Mouse (Mus musculus) v-Abl transformed pro-B cells (cell line): ENCODE measurements around the gene Cers1.

Source experiments
- in situ Hi-C, 2 experiments: fragments of 400-800 bp; cut with MboI; formaldehyde crosslinking; loops; one replicate each; pipeline ENCODE4 v1.15.1; 2025; ENCODE audit not compliant: unreplicated experiment in 2 of 2

The Cers1 gene

DNA sequence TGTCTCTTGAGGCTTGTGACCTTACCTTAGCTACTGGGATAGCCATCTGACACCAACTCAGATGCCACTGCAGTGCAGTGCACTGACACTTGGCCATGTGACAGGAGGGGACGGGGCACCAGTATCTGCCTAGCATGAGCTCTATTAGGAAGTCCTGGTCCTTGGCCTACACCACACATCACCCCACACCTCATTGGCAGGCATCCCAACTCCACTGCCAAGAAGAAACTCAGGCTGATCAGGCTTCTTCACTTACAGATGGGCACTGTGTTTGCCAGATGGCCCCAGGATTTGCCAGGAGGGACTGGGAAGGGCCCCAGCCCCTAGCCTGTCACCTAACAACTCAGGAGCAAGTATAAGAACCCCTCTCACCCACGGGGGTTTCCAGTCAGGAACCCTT, 2.2 kb upstream of the Cers1 start:
- in situ Hi-C loops = no loop called here

DNA sequence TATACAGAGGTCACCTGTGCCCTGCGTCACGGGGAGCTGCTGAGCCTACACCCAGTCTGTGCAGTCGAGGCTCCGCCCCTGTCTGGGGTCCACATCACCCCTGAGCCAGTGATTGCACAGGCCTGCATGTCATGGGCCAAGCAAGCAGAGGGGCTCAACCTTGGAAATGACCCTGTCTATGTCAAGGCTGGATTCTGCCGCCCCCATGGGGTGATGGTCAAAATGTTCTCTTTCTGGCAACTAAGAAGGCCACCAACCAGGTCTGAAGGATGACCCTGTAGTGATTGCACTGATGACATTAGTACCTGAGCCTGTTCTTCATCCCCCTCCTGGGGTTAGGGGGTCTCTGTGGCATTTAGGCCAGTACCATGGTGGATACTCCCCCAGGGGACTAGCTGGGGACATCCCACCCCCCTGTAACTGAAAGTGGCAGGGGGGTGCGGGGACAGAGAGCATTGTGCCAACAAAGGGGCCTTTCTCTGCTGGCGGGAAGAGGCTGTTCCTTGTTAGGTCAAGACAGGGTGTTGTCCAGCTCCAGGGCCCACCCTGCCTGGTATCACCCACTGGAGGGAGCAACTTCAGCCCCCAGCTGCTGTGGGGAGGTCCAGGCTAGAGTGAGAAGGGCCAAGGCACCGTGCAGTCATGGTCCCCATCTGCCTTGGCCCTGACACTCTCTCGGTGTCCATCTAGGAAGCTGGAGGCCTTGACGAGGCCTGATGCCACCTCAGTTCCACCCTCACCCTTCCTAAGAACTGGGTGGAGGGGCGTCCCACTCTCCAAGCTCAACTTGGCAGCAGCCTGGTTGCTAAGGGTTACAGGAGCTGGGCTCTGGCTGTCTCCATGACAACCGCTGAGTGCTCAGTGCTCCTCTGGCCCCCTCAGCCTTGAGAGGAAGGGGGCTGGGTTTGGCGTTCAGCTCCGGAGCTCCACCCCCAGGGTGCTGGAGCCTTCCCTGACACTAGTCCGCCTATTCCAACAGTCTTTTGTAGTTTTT, 1.2 kb downstream of the Cers1 start:
- in situ Hi-C loops = no loop called here

DNA sequence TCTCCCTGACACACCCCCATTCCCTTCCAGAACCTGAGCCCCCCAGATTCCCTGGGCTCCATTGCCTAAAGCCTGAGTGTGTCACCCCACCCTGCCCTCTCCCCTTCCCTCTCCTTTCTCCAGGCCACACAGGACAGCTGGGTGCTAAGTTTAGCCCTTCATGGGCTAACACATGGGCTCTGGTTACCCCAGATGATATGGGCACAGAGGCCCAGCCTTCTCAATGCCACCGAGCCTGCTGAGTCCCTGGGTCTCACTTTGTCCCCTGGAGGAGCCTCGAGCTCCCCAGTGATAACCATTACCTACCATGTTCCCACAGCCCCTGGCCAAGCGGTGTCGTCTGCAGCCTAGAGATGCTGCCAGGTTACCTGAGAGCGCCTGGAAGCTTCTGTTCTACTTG, 2.3 kb downstream of the Cers1 start:
- in situ Hi-C loops = no loop called here

DNA sequence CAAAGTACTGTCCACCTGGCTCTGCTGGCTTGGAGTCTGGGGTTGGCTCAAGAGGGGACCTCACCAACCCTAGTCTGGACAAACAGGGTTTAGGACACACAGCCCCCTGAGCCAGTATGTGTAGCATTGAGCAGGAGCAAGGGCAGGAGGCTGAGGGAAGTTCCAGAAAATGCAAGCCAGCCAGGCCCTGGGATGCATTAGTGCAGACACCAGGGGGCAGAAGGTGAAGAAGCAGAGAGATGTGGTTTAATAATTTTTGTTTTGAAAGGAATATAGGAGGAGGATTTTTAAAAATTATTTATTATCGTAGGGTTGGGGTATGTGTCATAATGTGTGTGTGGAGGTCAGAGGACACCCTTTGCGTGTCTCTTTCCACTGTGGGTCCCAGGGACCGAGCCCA, 8.1 kb downstream of the Cers1 start:
- in situ Hi-C loops = no loop called here

DNA sequence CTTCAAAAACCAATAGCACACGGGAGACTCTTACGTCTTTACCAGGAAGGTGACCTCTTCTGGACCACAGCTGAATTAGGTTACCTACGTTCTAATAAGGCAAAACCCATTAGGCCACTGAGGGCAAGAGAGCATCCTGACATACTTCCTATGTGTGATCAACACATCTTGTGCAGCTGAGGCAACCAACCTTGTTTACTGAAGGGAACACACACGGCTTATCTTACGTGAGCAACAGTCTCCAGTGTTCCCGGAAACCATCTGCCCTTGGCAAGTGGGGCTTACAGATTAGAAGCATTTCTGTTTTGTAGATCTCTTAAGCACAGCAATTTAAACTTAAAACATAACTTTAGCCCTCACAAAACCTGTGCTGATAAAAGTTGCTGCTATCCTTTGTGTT, 11.9 kb downstream of the Cers1 start:
- in situ Hi-C loops = no loop called here

DNA sequence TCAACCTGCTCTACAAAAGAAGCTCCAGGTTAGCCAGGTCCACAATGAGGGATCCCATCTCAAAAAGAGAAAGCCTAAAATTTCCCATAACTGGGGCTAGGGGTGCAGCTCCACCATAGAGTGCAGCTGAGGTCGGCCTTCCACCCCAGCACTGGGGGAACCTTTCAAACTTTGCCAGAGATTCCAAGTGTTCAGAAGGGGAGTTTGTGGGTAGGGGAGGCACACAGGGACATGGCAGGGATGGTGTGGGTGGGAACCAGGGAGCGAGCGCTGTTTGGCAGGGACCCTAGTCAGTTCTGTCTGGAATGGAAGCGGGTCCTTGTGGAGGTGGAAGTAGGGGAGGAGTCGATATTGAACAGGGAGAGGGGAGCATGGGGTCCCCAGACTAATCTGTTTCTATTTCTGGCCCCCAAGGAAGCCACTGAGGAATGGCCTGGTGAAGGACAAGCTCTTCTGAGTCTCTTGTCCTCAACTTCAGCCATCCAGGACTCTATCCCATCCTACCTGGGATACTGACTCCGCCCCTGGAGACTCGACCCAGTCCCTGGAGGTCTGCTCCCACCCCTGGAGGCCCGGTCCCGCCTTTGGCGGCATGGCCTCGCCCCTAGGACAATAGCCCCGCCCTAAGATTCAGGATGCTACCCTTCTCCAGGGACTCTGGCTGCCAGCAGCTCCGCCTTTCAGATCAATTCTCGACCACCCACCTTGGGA, 13.7 kb downstream of the Cers1 start, which contains the start of gene Gdf1:
TSS of gene Gdf1 (plus strand) at position 694 of the 711 bp plus-strand sequence.
- in situ Hi-C loops = no loop called here

DNA sequence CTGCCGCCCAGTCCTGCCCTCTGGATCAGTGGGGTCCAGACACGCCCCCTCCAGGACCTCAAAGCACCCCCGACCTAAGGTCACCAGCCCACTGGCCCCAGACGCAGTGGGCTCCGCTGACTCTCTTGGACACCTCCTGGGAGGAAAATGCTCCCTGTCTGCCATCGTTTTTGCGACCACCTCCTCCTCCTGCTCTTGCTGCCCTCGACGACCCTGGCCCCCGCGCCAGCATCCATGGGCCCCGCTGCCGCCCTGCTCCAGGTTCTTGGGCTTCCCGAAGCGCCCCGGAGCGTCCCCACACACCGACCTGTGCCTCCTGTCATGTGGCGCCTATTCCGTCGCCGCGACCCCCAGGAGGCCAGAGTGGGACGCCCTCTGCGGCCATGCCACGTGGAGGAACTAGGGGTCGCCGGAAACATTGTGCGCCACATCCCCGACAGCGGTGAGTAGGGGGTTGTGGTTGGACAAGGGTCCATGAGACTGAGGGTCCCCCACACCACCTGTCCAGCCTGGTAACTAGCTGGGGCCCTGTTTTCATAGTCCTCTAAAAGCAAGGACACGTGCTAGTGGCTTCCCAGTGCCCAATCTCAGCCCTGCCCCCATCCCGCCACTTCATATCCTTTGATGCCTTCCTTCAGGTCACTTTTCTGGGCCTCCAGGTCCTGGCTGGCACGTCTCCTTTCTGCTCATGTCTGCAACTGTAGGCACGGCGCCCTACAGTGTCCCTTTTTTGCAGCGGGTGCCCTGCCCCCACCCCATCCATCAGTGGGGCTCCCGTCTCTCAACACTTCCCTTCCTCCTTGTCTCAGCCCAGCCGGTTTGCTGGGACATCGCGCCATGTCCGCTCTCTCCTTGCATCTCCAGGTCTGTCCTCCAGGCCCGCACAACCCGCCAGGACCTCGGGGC, 14.5 kb downstream of the Cers1 start:
- in situ Hi-C loops = no loop called here

DNA sequence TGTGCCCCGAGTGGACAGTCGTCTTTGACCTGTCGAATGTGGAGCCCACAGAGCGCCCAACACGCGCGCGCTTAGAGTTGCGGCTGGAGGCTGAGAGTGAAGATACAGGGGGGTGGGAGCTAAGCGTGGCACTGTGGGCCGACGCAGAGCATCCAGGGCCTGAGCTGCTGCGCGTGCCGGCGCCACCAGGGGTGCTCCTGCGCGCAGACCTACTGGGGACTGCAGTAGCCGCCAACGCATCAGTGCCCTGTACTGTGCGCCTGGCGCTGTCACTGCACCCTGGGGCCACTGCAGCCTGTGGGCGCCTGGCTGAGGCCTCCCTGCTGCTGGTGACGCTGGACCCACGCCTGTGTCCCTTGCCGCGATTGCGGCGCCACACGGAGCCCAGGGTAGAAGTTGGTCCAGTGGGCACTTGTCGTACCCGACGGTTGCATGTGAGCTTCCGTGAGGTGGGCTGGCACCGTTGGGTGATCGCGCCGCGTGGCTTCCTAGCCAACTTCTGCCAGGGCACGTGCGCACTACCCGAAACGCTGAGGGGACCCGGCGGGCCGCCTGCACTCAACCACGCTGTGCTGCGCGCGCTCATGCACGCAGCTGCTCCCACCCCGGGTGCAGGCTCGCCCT, 15.3 kb downstream of the Cers1 start:
- in situ Hi-C loops = no loop called here

DNA sequence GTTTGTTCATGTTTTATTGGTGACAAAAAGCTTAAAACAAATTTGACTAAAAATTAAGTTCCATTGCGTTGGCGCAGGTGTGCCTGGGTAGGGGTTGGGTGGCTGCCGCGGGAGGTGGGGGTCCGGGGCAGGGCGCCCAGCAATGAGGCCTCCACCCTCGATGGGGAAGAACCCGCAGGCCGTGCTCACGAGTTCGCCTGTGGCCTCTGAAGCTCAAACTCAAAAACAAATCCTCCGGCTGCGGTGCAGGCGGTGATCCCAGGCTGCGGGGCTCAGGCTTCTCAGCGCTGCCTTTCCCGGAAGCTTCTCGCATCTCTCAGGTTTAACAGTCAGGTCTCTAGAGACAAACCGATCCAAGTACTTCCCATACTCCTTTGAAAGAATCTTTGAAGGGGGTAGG, 16.0 kb downstream of the Cers1 start:
- in situ Hi-C loops = no loop called here

DNA sequence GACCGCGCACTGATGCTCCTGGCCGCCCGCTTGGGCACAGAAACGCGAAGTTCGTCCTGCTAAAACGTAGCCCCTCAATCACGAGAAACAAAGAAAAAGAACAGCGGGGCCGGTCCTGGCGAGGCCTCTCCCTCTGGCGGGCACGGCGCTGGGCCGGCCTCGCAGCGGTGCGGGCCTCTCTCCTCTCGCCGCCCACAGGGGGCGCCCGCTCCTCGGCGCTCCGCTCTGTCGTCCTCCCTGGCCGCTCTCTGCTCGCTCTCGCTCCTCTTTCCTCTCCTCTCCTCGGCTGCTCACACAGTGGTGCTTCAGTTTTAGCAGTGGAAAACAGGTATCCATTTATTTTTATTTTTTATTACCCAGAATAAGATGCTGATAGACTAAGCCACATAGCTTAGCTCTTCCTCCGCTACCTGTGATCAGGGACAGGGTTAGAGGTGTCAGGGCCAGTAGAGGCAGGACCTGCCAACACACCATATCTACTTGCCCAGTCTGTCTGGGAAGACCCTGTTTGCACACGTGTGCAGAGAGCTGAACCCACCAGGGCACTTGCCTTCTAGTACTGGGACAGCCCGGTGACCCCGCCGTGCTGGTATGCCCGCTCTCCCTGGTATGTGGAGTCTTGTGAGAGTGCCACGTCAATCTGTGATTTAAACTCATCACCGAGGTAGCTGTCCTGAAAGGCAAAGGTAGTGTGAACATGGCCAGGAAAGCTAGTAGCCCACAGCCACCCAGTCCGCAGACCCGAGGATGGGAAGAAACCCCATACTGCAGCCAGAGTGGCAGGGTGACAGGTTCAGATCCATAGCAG, 16.7 kb downstream of the Cers1 start:
- in situ Hi-C loops = no loop called here

DNA sequence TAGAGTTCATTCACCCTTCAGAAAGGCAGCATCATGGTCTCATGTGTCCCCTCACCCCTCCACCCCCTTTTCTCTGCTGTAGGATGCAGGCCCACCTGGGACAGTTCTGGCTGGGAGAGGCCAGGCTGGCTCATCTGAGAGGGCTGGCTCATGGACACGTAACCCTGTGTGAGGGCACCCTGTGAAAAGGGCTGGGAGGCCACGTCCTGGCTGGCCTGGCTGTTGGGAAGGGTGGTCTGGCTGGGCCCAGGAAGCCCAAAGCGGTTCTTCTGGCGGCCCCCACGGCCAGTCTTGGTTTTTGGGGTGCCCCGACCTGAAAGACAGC, 17.3 kb downstream of the Cers1 start:
- in situ Hi-C loops = no loop called here

DNA sequence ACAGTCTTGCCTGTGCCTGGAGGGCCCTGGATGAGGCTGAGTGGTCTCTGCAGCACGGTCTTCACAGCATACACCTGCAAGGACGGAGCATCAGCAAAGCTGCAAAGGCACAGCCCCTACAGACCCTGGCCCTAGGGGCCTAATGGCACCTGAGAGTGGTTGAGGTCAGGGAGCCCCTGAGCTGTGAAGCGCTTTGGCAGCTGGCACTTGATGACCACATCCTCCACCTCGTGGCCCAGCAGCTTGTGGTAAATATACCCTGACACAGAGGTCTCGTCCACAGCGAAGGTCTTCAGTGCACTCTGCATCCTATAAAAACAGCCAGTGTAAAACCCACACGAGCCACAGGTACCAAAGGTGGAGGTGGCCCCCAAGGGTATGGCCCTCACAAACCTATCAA, 23.4 kb downstream of the Cers1 start:
- in situ Hi-C loops = no loop called here

DNA sequence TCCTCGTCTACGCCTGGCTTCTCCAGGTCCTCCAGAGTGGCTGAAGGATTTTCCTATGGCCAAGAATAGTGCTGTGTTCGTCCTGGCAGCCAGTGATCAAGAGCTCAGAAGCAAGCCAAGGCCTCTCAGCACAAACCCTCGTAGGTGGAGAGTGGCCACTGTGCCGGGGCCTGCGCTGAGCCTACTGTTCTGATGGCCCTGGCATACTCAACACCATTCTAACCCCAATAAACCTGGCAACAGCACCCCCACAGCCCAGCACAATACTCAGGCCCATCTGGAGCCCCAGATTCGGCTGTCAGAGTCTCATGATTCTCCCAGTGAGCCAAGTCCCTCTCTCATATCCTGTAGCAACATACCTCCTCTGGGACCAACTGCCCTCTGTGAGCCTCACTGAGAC, 25.1 kb downstream of the Cers1 start:
- in situ Hi-C loops = loop anchor here in 1 of 2 experiments (5.0 kb wide), 1 partner anchor 33 kb away; no protein-coding TSS in a partner anchor

DNA sequence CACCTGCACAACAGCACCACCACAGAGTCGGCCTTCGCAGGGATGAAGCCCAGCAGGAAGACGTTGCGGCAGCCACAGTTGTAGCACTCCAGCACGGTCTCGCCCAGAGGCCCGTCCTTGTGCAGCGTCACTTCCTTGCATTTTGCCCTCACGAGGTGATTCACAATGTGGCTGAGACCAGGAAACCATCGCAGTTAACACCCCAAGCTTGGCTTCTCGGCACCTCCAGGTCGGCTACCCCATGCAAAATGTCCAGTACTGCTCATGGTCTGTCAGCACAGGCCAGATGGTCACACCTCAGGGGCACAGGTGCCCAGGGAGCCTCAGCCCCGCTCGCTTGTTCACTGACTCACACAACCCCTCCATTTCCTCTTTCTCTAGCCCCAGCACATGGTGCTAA, 26.4 kb downstream of the Cers1 start:
- in situ Hi-C loops = loop anchor here in 1 of 2 experiments (5.0 kb wide), 1 partner anchor 35 kb away; no protein-coding TSS in a partner anchor

DNA sequence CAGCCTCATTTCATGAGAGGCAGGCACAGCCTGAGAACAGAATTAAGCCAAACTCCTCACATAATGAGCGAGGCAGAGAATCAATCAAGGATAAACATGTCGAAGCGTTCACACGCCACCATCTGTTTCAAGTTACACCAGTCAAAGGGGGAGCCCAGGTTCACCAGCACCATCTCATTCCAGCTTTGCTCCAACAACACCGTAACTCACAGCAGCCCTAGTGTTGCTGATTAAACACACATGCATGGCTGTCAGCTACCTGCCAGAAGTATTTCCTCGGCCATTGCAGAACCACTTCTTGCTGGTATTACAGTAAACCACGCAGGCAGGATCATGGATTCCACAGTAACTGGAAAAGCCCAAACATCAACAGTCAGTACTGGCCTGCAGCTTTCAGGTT, 27.5 kb downstream of the Cers1 start:
- in situ Hi-C loops = loop anchor here in 1 of 2 experiments (5.0 kb wide), 1 partner anchor 36 kb away; no protein-coding TSS in a partner anchor

DNA sequence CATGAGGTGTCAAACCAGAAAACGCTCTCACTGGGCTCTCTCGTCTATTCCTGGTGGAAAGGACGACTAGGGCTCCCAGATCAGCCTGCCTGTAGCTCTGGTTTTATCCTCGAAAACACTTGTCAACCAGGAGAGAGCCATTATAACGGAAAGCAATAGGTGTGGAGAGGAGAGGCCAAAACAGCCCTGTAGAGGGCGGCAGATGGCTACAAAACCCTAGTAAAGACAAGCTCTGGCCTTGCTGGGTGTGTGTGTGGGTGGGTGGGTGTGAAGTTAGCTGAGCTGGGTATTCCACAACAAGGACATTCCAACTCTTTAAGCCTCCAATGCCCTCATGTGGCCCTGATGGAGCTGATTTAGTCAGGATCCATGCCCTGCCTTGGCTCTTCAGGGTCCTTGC, 28.1 kb downstream of the Cers1 start:
- in situ Hi-C loops = loop anchor here in 1 of 2 experiments (5.0 kb wide), 1 partner anchor 36 kb away; no protein-coding TSS in a partner anchor

DNA sequence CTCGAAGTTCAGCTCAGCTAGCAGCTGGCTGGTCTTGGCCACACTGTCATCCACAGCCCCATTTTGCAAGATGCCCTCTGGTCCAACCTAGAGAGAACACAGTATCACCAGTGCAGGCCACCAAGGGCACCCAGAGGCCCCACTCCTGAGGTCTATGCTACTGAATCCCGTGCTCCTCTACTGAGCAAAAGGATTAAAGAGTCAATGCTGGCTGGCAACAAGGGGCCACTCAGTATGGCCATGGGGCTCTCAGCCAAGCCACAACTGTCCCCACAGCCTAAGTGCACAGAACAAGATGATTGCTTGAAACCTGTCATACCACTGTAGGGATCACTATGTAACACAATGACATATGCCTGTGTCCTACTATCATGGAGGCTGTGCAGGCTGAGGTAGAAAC, 28.7 kb downstream of the Cers1 start:
- in situ Hi-C loops = loop anchor here in 1 of 2 experiments (5.0 kb wide), 1 partner anchor 37 kb away; no protein-coding TSS in a partner anchor

DNA sequence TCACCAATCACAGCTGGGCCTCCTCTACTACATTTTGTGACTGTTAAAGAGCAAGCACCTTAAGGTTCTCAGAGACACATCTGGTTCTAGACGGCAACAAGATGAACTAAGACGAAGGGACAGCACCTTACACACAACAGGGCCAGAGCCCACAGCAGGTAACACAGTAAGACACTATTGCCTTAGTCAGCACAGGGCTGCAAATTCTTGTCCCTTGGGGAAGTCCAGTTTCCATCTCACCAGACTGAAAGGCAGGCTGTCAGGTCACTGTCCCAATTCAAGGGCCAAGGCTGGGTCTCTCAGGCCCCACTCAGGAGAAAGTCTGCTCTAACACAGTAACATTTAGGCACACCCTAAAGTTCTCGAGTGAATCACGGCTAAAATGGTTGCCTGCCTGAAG, 31.9 kb downstream of the Cers1 start:
- in situ Hi-C loops = no loop called here

DNA sequence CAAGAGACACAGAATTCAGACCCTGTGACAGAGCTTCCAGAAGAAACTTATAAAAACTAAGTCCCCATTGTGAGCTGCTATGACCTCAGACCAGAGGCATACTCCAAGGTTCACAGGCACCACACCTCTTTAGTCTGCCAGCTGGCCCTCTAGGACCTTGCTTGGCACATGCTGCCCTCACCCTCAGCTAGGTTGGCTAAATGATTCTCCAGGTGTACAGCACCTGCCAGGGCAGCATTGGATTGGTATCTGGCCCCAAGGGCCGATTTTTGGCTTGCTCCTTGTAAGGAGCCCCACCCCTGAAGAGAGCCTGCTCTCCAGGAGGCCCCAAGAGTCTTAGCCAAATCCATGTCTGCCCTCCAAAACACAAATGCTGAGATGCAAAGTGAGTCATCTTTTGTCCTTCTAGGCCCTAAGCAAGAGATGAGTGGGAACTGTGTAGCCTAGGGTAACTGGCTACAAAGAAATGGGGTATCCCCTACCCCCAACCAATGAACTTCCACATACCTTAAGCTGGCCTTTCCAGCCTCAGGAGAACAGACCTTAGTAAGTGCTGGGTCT, 32.4 kb downstream of the Cers1 start:
- in situ Hi-C loops = no loop called here
